Mouse (Mus musculus): ENCODE measurements around the gene Hk1. TPM values are rescaled to one million over a fixed set of nuclear protein-coding genes. Genes with fewer than 3 reads are reported as not detected.

Gene Hk1
- total and polyA plus RNA-seq, 3 experiments: 192 to 740 (median 441) TPM

- TF ChIP-seq CHD1 (IDR thresholded peaks at IDR 0.05; ENCODE audit: low read depth, low read length): no peak
- no peak for TF ChIP-seq TAL1 (IDR thresholded peaks at IDR 0.05; ENCODE audit: low read length)
- TF ChIP-seq RCOR1 (IDR thresholded peaks at IDR 0.05; ENCODE audit: low read depth, low read length): no peak
- no peak for TF ChIP-seq POLR2AphosphoS2 (IDR thresholded peaks at IDR 0.05; ENCODE audit: low read length)
- TF ChIP-seq HCFC1 (IDR thresholded peaks at IDR 0.05; ENCODE audit: low read depth, low read length): no peak
- TF ChIP-seq GATA1 (IDR thresholded peaks at IDR 0.05; ENCODE audit: low read depth, low read length): no peak
- no peak for TF ChIP-seq MAFK (IDR thresholded peaks at IDR 0.05; ENCODE audit: borderline replicate concordance, low read depth, low read length)
- TF ChIP-seq ZC3H11A (IDR thresholded peaks at IDR 0.05; ENCODE audit: low read depth, low read length): no peak
- no peak for TF ChIP-seq MXI1 (IDR thresholded peaks at IDR 0.05; ENCODE audit: low read depth, low read length)
- DNase-seq (ENCODE audit: low read depth, low spot score): no peak
- no peaks in the 10 kb centered on the region for H3K36me3 ChIP-seq (ENCODE audit: control insufficient read depth in 1 of 2, insufficient read depth in 2 of 2, low read length in 2 of 2)
- H3K27ac ChIP-seq (ENCODE audit: control insufficient read depth, low read depth, low read length): no peak overlapping the region
- no peaks in the 10 kb centered on the region for H3K9me3 ChIP-seq (replicated peaks; ENCODE audit: insufficient read depth, low read length)
- no peak overlapping the region for H3K4me3 ChIP-seq (ENCODE audit: control insufficient read depth in 1 of 2, insufficient read depth in 1 of 2, low read depth in 2 of 2, low read length in 2 of 2)
- H3K4me1 ChIP-seq (ENCODE audit: control insufficient read depth in 1 of 2, insufficient read depth in 2 of 2, low read length in 2 of 2): no peaks in the 10 kb centered on the region
- H3K79me2 ChIP-seq (ENCODE audit: control insufficient read depth, insufficient read depth, low read length, poor library complexity): no peaks in the 10 kb centered on the region
- no peak overlapping the region for H3K9ac ChIP-seq (ENCODE audit: control insufficient read depth, low read depth, low read length, poor library complexity, severe bottlenecking)
- H3K27me3 ChIP-seq (ENCODE audit: control insufficient read depth in 1 of 2, insufficient read depth in 2 of 2, low read length in 2 of 2): no peaks in the 10 kb centered on the region; a peak in 1 of 4 replicates
Measured at GRCm38 (mm10) chr10:62237205-62237604, 142.5 kb downstream of the Hk1 start.

- no peaks in the 10 kb centered on the region for H3K79me2 ChIP-seq (ENCODE audit: control insufficient read depth, insufficient read depth, low read length, poor library complexity)
- H3K4me3 ChIP-seq (ENCODE audit: control insufficient read depth in 1 of 2, insufficient read depth in 1 of 2, low read depth in 2 of 2, low read length in 2 of 2): no peak overlapping the region
- no peaks in the 10 kb centered on the region for H3K9me3 ChIP-seq (replicated peaks; ENCODE audit: insufficient read depth, low read length)
- H3K9ac ChIP-seq (ENCODE audit: control insufficient read depth, low read depth, low read length, poor library complexity, severe bottlenecking): no peak overlapping the region
- no peak overlapping the region for H3K27ac ChIP-seq (ENCODE audit: control insufficient read depth, low read depth, low read length)
- TF ChIP-seq MAX (IDR thresholded peaks at IDR 0.05; ENCODE audit: low read length): no peak
- no peak for TF ChIP-seq GATA1 (IDR thresholded peaks at IDR 0.05; ENCODE audit: low read depth, low read length)
- TF ChIP-seq ZKSCAN1 (IDR thresholded peaks at IDR 0.05; ENCODE audit: low read depth, low read length): no peak
- TF ChIP-seq E2F4 (IDR thresholded peaks at IDR 0.05; ENCODE audit: borderline replicate concordance, low read depth, low read length): no peak
- no peak for TF ChIP-seq JUND (IDR thresholded peaks at IDR 0.05; ENCODE audit: low read depth, low read length)
- no peak for TF ChIP-seq RAD21 (IDR thresholded peaks at IDR 0.05; ENCODE audit: low read depth, low read length)
- TF ChIP-seq UBTF (IDR thresholded peaks at IDR 0.05; ENCODE audit: borderline replicate concordance, insufficient read depth, low read depth, low read length): no peak
- no peak for TF ChIP-seq MYB (IDR thresholded peaks at IDR 0.05; ENCODE audit: low read depth, low read length)
- no peak for TF ChIP-seq HCFC1 (IDR thresholded peaks at IDR 0.05; ENCODE audit: low read depth, low read length)
- no peak for TF ChIP-seq MAFK (IDR thresholded peaks at IDR 0.05; ENCODE audit: borderline replicate concordance, low read depth, low read length)
- no peak for TF ChIP-seq CHD1 (IDR thresholded peaks at IDR 0.05; ENCODE audit: low read depth, low read length)
- TF ChIP-seq POLR2AphosphoS5 (IDR thresholded peaks at IDR 0.05; ENCODE audit: borderline replicate concordance, low read depth, low read length): no peak
- no peak for TF ChIP-seq GABPA (IDR thresholded peaks at IDR 0.05; ENCODE audit: low read depth, low read length)
- no peak for DNase-seq (ENCODE audit: low read depth, low spot score)
- H3K27me3 ChIP-seq (ENCODE audit: control insufficient read depth in 1 of 2, insufficient read depth in 2 of 2, low read length in 2 of 2): no peaks in the 10 kb centered on the region; a peak in 1 of 4 replicates
- no peaks in the 10 kb centered on the region for H3K36me3 ChIP-seq (ENCODE audit: control insufficient read depth in 1 of 2, insufficient read depth in 2 of 2, low read length in 2 of 2)
- peaks cover 0 to 3% of the 10 kb centered on the region in 2 experiments; a peak in 2 of 4 replicates for H3K4me1 ChIP-seq (ENCODE audit: control insufficient read depth in 1 of 2, insufficient read depth in 2 of 2, low read length in 2 of 2)
Measured at GRCm38 (mm10) chr10:62236165-62236564, 143.5 kb downstream of the Hk1 start.
